Mouse (Mus musculus) frontal cortex, postnatal 36 days (tissue): Measurements from ENCODE around the gene Rhbdd1.

Experiments
- DNase-seq, 2 experiments: peaks; one replicate each; pipeline ENCODE4 v3.0.0; 2022; ENCODE audit warnings: low spot score in 2 of 2

Rhbdd1 gene

GRCm38 (mm10) chr1:82291151-82291797 is 25.0 kb upstream of the Rhbdd1 start, which contains the start of gene Irs1:
Irs1 (minus strand) TSS chr1:82291416.
- peak; percentile 83 to 88 for DNase-seq

- DNase-seq: peak in 1 of 2 experiments; percentile 12
Measured at GRCm38 (mm10) chr1:82291930-82292712, 24.1 kb upstream of the Rhbdd1 start.

DNA sequence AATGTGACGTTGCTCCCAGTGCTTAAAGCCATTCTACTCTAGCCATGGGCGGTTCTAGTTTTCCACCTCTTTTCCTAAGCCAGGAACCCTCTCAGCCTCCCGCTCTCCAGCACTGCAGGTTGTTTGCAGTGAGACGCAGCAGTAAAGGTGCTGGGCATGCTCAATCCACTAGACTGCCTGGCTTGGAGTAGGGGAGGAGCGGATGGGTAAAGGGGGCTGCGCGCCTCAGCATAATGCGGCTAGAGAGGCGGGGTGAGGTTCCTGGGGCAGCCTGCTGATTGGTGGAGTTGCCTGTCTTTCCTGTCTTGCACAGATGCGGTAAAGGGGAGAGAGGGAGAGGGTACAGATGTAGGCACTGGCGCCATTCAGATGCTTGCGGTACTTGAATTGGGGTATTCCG is 23.5 kb upstream of the Rhbdd1 start:
- DNase-seq: peak; percentile 78 to 81

- DNase-seq: peak in 1 of 2 experiments; percentile 59
Measured at GRCm38 (mm10) chr1:82294102-82294501, 22.1 kb upstream of the Rhbdd1 start.

- DNase-seq: no peak
Measured at GRCm38 (mm10) chr1:82298586-82298985, 17.7 kb upstream of the Rhbdd1 start.

DNA sequence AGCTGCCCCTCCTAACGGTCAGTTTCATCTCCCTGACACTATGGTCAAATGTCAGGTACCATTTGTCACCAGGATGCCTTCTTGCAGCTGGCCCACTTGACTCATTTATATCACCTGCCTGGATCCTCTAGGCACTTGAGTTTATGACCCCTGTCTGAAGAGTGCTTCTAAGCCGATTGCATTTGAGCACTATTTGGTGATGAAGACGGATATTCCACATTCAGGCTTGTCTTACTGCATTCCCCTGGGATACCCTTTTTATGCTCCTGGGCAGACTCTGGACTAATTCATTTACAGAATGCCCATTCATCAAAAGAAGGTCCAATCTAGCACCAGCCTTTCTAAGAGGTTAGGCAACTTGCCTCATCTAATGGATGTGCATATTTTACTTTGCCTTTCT is 11.8 kb upstream of the Rhbdd1 start:
- DNase-seq: no peak

DNA sequence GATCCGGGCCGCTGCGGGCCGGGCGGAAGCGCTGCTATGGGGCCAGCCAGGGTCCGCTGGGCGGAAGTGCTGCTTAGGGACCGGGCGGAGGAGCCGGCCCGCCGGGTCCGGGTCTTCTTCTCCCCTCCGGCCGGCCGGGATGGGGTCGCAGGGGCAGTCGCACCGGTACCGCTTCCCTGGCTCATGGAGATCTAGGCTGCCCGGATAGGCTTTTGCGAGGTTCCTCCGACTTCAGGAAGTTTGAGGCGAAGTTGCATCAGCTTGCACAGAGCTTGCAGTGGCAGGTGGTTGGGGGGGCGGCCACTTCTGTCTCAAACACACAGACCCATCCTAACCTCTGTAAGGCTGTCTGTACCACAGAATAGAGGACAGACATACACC is 484 bp downstream of the Rhbdd1 start:
- DNase-seq: peak in 1 of 2 experiments; percentile 37

DNA sequence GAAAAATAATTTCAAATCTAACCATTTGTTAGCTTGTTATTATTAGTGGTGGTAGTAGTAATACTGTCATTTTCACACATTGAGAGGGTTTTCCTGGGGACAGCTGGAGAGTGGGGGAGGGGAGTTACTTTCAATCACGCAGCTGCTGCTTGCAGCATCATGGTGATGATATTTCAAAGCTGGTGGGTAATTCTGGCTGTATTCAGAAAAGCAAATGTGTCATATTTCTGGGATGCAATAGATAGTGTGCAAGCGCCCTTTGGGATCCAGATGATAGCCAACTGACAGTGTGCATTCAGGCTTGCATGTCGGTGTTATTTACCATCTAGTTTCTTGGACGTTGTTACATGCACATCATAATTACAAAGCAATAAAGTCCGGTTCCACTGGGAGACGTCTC is 4.2 kb downstream of the Rhbdd1 start:
- peak in 1 of 2 experiments; percentile 10 for DNase-seq

- DNase-seq: no peak
Measured at GRCm38 (mm10) chr1:82320864-82321263, 4.6 kb downstream of the Rhbdd1 start.

GRCm38 (mm10) chr1:82321441-82321840 is 5.2 kb downstream of the Rhbdd1 start:
- DNase-seq: no peak

DNA sequence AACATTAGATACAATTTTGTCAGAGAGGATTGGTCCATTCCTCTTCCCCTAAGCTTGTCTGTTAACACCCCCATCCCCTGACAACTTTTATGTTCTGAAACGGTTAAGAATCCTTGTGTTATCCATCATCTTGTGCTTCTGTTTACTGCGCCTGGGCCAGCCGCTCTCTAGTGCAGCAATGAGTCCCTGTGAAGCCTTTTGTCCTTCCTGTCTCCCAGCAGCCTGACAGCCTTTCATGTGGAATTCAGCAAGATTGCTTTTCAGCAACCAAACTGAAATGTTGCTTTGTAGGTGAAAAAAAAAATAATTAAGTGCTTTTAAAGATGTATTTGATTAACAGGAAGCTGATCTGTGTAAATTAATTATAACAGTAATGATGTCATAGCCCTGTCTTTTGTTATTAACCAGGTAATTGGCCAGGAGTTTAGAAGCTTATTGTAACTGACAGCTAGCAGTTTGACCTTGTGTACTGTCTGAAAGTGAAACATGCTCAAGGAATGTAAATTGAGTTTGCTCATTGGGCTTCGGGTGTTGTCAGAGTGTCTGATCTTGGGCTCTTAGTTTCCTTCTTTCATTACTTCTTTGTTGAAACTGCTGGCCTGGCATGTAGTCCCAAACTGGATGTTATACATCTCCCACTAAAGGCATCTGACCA is 8.0 kb downstream of the Rhbdd1 start:
- DNase-seq: no peak

DNA sequence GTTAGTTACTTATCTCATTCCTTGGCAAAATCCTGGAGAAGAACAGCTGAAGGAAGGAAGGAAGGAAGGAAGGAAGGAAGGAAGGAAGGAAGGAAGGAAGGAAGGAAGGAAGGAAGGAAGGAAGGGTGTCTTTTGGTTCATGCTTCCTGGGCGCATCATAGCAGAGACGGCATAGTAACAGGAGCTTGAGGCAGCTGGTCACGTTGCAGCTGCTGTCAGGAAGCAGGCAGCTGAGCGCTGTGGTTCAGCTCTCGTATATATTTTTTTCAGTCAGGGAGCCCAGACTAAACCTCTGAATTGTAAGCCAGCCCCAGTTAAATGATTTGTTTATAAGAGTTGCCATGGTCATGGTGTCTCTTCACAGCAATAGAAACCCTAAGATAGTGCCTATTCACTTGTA is 9.9 kb downstream of the Rhbdd1 start:
- DNase-seq: no peak

- DNase-seq: no peak
Measured at GRCm38 (mm10) chr1:82328033-82328775, 12.0 kb downstream of the Rhbdd1 start.

DNA sequence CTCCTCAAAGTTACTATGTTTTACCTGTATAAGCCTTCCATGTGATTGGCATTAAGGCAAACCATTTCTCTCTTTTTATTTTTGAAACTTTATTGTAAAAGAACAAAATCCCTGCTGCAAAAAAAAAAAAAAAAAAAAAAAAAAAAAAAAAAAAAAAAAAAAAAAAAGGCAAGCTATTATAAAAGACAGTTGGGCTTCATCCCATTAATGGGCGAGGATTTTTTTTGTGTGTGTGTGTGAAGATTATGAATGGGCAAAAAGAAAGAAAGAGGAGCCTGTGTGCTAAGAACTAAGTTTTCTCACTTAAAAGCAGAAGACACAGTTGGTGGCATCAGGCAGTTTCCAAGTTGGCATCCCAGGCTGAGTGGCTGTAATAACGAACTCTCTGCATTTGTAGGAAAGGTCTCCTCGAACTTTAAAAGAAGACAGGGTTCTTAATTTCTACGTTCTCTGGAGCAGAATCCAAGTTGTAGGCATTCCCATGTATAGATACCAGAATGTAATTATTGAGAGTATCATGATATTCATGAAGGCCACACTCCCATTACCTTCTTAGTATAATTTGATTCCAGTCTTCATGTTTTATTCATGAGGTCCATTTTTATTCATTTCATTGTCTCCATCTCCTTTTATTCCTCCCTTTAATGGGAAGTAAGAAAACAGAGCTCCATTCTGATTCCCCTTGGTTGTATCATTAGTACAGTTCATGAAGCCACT is 13.1 kb downstream of the Rhbdd1 start:
- DNase-seq: no peak

GRCm38 (mm10) chr1:82329954-82330247 is 13.6 kb downstream of the Rhbdd1 start:
- no peak for DNase-seq

DNA sequence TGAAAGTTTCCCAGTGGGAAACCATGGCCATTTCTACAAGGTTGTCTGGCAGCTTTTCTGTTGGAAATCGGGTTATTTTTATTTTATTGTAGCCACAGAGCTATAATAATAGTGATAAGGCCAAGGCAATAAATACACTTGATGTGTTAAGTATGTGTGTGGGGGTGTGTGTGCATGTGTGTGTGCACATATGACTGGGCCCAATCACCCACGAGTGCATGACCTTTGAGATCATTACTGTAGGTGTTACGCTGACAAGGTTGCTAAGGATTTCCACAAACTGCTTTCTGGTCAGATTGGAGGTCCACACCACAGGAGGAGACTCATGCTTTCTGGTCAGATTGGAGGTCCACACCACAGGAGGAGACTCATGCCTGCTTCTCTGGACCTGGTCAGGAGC is 18.3 kb downstream of the Rhbdd1 start:
- DNase-seq: no peak

- no peak for DNase-seq
Measured at GRCm38 (mm10) chr1:82353089-82353488, 36.8 kb downstream of the Rhbdd1 start.

GRCm38 (mm10) chr1:82353755-82354154 is 37.5 kb downstream of the Rhbdd1 start:
- no peak for DNase-seq

- peak; percentile 8 to 9 for DNase-seq
Measured at GRCm38 (mm10) chr1:82358871-82359647, 42.8 kb downstream of the Rhbdd1 start.

- no peak for DNase-seq
Measured at GRCm38 (mm10) chr1:82359648-82360026, 43.4 kb downstream of the Rhbdd1 start.

DNA sequence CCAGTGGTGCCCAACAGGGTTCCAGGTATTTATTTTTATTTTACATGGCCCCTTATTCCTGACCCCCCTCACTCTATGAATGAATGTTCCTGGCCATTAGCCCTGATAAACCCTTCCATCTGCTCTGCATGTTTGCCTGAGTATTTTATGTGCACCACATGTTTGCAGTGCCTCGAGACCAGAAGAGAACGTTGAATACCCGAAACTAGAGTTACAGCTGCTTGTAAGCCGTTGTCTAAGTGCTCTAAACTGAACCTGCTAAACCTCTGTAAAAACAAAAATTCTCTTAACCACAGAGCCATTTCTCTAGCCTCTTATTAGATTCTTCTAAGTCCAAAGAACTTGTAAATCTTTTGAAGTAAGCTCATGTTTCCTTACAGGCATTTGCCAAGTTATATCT is 45.0 kb downstream of the Rhbdd1 start:
- DNase-seq: no peak
